Mouse (Mus musculus): ENCODE measurements around the gene Mapk12. TPM values are rescaled to one million over a fixed set of nuclear protein-coding genes. Genes with fewer than 3 reads are reported as not detected.

Gene Mapk12
- polyA plus RNA-seq, 1 experiment = not detected

DNA sequence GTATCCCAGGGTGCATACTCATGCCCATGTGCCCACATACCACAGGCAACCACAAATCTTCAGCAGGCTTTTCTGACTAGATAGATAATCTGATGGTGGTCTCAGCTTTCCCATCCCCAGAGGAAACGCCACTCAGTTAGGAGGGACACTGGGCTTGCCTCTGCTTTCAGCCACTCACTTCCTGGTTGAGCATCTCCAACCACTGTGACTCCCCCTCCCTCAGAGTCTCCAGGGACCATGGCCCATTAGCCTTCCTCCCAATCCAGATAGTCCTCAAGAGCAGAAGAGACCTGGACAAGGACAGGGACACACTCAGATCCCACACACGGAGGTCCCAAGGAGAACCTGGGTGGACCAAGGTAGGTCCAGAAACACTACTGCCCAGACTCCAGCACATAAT, 2.6 kb upstream of the Mapk12 start:
- no peak for TF ChIP-seq CTCF (IDR thresholded peaks at IDR 0.05; ENCODE audit: low read depth, low read length)
- TF ChIP-seq POLR2A (IDR thresholded peaks at IDR 0.05; ENCODE audit: borderline replicate concordance, low read depth, low read length) = no peak
- Histone ChIP-seq H3K4me1 (ENCODE audit: control insufficient read depth, insufficient read depth, low read length) (peaks cover 8% of the 10 kb centered on the region), H3K27ac (ENCODE audit: insufficient read depth, low read depth, low read length) (no peak overlapping the region), H3K4me3 (ENCODE audit: insufficient read depth, low read length) (no peak overlapping the region)

DNA sequence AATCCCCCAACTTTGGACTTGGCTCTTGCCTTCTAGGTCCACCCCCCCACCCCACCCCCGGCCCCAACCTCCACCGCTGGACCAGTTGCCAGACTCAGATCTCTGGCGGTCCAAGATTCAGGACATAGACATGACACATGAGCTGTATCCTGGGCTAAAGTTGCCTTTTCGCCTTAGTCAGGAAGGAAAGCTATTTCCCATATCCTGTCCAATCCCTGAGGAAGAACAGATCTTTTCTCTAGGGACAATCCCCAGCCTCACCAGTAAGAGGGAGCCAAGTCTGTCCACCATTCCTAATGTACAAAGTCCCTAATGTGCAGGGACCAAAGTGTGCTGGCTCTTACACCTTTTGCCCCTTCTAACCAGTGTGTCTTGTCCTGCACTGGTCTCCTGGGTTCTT, 1.4 kb upstream of the Mapk12 start:
- Histone ChIP-seq H3K4me1 (ENCODE audit: control insufficient read depth, insufficient read depth, low read length) (peaks cover under 1% of the 10 kb centered on the region; the same call in 1 of the 2 replicates), H3K27ac (ENCODE audit: insufficient read depth, low read depth, low read length) (no peak overlapping the region), H3K4me3 (ENCODE audit: insufficient read depth, low read length) (no peak overlapping the region)
- TF ChIP-seq CTCF (IDR thresholded peaks at IDR 0.05; ENCODE audit: low read depth, low read length) (no peak), POLR2A (IDR thresholded peaks at IDR 0.05; ENCODE audit: borderline replicate concordance, low read depth, low read length) (no peak)

DNA sequence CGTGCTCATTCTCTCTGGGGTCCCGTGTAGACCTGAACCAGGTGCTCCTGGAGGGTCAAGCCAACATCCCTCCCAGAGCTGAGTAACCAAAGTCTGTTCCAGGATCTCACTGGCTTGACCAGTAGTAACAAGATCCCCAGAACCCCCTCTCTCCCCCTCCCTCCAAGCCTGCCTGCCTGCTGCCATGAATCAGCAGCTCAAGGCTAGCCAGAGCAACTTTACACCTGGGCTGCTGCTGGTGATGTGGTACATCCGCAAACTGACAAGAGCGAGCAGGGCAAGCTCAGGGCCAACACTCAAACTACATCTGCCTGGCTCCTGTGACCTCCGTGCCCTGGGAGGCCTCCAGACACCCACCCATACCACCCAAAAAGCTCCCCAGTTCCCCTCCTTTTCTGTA, 940 bp upstream of the Mapk12 start:
- Histone ChIP-seq H3K4me1 (ENCODE audit: control insufficient read depth, insufficient read depth, low read length) (no peaks in the 10 kb centered on the region), H3K27ac (ENCODE audit: insufficient read depth, low read depth, low read length) (no peak overlapping the region), H3K4me3 (ENCODE audit: insufficient read depth, low read length) (no peak overlapping the region)
- no peak for TF ChIP-seq CTCF (IDR thresholded peaks at IDR 0.05; ENCODE audit: low read depth, low read length)
- no peak for TF ChIP-seq POLR2A (IDR thresholded peaks at IDR 0.05; ENCODE audit: borderline replicate concordance, low read depth, low read length)

DNA sequence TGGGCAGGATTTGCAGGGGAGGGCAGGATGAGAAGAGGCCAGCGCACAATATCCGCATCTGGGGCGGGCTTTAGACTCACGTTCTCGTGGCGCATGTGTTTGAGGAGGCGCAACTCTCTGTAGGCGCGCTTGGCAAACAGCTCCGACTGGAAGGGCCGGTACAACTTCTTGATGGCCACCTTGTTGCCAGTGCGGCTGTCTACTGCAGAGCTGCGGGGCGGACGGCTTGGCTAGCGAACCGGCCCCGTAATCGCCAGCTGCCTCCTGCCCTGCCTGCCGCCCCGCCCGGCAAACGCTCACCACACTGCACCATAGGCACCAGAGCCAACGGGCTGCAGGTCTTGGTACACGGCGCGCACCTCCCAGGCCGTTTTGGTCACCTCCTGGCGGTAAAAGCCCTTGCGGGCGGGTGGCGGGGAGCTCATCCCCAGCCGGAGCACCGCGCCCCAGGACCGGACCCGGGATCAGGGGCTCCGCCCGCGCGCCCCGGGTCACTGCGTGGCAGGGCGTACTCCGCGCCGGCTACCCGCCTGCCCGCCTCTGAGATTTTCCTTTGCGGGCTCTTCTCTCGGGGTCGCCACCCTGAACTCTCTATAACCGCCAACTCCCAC, 350 bp downstream of the Mapk12 start:
- TF ChIP-seq POLR2A (IDR thresholded peaks at IDR 0.05; ENCODE audit: borderline replicate concordance, low read depth, low read length) = no peak
- TF ChIP-seq CTCF (IDR thresholded peaks at IDR 0.05; ENCODE audit: low read depth, low read length) = no peak
- Histone ChIP-seq H3K4me1 (ENCODE audit: control insufficient read depth, insufficient read depth, low read length) (no peaks in the 10 kb centered on the region), H3K27ac (ENCODE audit: insufficient read depth, low read depth, low read length) (no peak overlapping the region), H3K4me3 (ENCODE audit: insufficient read depth, low read length) (peak overlapping the region; percentile 29)

DNA sequence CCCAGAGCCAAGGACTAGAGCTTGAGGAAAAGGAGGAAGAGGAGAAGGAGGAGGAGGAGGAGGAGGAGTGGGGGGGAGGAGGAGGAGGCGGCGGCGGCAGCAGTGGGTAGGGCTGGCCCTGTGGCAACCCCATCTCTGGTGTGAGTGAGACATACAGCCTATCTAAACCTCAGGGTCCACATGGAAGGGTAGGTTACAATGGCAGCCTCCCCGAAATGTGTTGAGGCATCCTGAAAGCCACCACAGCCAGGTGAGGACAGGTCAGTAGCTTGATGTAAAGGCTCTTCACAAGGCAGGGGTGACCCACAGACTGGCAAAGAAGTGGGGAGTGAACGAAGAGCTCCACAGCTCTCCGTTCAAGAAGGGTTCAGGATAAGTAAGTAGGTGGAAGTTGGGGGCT, 2.0 kb downstream of the Mapk12 start:
- no peaks in the 10 kb centered on the region for H3K4me1 ChIP-seq (ENCODE audit: control insufficient read depth, insufficient read depth, low read length)
- no peak overlapping the region for H3K27ac ChIP-seq (ENCODE audit: insufficient read depth, low read depth, low read length)
- TF ChIP-seq POLR2A (IDR thresholded peaks at IDR 0.05; ENCODE audit: borderline replicate concordance, low read depth, low read length) (no peak), CTCF (IDR thresholded peaks at IDR 0.05; ENCODE audit: low read depth, low read length) (no peak)
- no peak overlapping the region for H3K4me3 ChIP-seq (ENCODE audit: insufficient read depth, low read length)

DNA sequence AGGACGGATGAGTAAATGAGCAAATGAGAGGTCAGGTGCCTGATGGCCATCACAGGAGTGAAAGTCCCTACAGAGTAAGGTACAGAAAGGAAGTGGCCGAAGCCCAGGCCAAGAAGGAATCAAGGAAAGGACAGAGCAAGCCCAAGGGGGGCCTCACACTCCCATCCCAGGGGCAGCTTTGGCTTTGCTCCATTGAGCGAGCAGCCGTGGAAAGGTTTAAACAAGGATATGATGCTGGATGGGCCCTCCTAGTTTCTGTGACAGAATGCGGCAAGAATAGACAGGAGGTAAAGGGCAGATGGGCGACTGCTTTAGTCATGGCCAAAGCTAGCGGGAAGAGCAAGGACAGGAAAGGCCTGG, 2.5 kb downstream of the Mapk12 start:
- no peaks in the 10 kb centered on the region for H3K4me1 ChIP-seq (ENCODE audit: control insufficient read depth, insufficient read depth, low read length)
- no peak overlapping the region for H3K4me3 ChIP-seq (ENCODE audit: insufficient read depth, low read length)
- TF ChIP-seq POLR2A (IDR thresholded peaks at IDR 0.05; ENCODE audit: borderline replicate concordance, low read depth, low read length) (no peak), CTCF (IDR thresholded peaks at IDR 0.05; ENCODE audit: low read depth, low read length) (no peak)
- no peak overlapping the region for H3K27ac ChIP-seq (ENCODE audit: insufficient read depth, low read depth, low read length)

DNA sequence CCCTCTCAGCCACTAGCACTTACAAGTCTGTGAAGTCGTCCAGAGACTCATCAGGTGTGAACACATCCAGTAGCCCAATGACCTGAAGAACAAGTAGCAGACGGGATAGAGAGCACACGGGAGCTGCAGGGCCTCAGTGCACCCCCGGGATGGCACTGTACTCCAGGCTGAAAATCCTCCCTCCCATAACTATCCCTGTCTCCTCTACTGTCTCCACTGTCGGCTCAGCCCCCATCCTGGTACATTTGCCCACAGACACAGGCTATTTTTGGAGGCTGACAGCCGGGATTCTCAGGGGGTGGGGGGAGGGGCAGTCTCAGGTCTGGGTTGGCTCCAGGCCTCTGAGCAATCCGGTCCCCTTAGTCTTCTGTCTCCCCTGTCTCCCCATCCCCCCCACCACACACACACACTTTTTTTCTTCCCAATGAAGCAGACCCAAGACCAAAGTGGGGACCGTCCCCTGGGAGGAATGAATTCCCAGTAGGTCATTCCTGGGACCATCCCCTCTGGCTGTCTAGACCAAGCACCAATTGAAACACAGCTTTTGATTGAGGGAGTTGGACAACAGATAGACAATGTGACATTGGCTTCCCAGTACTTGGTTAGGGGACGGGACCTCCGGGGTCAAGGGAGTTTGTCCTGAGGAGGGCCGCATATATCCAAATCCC, 3.0 kb downstream of the Mapk12 start:
- Histone ChIP-seq H3K4me3 (ENCODE audit: insufficient read depth, low read length) (no peak overlapping the region), H3K27ac (ENCODE audit: insufficient read depth, low read depth, low read length) (no peak overlapping the region), H3K4me1 (ENCODE audit: control insufficient read depth, insufficient read depth, low read length) (no peaks in the 10 kb centered on the region)
- TF ChIP-seq CTCF (IDR thresholded peaks at IDR 0.05; ENCODE audit: low read depth, low read length) (no peak), POLR2A (IDR thresholded peaks at IDR 0.05; ENCODE audit: borderline replicate concordance, low read depth, low read length) (no peak)

DNA sequence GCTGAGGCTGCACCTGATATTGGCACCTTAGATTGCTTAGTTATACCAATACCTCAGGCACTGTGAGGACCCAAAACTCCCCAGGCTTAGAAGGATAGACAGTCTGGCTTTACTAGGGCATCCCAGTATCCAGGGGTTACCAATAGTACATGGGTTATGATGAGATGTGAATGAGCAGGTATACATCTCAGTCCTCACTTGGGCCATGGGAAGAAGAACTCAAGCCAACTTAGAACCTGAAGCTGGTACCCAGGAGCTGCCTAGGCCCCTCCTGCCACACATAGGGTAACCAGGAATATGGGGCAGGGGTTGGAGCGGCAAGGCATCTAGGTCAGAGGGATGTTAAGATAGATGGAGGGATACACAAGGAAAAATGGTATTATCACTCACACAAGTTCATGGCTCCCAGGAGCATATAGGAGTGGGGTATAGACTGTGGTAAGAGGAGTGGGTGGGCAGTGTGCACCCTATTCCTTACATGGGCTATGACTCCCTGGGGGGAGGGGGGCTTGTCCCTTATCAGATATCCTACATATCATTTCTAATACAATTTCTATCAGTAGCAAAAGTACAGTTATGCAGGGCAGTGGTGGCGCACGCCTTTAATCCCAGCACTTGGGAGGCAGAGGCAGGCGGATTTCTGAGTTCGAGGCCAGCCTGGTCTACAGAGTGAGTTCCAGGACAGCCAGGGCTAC, 3.9 kb downstream of the Mapk12 start:
- TF ChIP-seq CTCF (IDR thresholded peaks at IDR 0.05; ENCODE audit: low read depth, low read length) = no peak
- TF ChIP-seq POLR2A (IDR thresholded peaks at IDR 0.05; ENCODE audit: borderline replicate concordance, low read depth, low read length) = no peak
- Histone ChIP-seq H3K4me3 (ENCODE audit: insufficient read depth, low read length) (no peak overlapping the region), H3K27ac (ENCODE audit: insufficient read depth, low read depth, low read length) (no peak overlapping the region), H3K4me1 (ENCODE audit: control insufficient read depth, insufficient read depth, low read length) (peaks cover 2% of the 10 kb centered on the region)

DNA sequence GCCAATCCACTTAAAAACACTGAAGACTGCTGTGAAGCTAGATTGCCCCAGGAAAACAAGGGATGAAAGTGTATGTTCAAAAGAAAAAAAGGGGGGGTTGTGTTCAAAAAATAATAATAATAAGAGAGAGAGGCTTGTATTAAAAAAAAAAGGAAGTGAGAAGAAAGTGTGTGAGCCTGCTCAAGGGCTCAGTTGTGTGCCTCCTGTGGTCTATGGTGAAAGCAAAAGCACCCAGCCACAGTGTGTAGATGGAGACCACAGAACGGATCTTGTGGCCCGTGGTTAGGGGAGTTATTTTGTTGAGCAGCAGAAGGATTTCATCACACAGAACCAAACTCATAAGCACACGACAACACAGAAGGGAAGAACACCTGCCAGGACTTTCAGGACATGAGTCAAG, 9.2 kb downstream of the Mapk12 start:
- Histone ChIP-seq H3K4me1 (ENCODE audit: control insufficient read depth, insufficient read depth, low read length) (peaks cover 20% of the 10 kb centered on the region), H3K27ac (ENCODE audit: insufficient read depth, low read depth, low read length) (no peak overlapping the region), H3K4me3 (ENCODE audit: insufficient read depth, low read length) (no peak overlapping the region)
- TF ChIP-seq POLR2A (IDR thresholded peaks at IDR 0.05; ENCODE audit: borderline replicate concordance, low read depth, low read length) (no peak), CTCF (IDR thresholded peaks at IDR 0.05; ENCODE audit: low read depth, low read length) (no peak)

DNA sequence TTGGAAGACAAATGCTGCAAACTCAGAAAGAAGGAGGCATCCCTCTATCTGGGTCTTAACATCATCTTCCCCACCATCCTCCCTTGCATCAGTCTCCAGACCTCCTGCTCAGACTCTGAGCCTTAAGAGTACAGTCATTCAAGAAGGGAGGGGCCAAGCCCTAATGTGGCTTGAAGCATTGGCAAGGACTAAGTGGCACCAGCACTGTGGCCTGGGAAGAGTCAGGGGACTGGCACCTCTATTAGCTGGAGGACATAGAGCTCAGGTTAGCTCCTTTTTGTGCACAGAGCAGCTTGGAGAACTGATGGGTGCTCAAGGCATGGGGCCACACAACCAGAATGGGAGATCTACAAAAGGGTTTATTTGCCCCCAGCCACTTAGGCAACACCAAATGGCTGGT, 10.3 kb downstream of the Mapk12 start:
- H3K27ac ChIP-seq (ENCODE audit: insufficient read depth, low read depth, low read length) = no peak overlapping the region

More for the DNA sequence above, 10.3 kb downstream of the Mapk12 start:
- no peak for TF ChIP-seq POLR2A (IDR thresholded peaks at IDR 0.05; ENCODE audit: borderline replicate concordance, low read depth, low read length)
- no peak for TF ChIP-seq CTCF (IDR thresholded peaks at IDR 0.05; ENCODE audit: low read depth, low read length)
- H3K4me3 ChIP-seq (ENCODE audit: insufficient read depth, low read length) = no peak overlapping the region
- H3K4me1 ChIP-seq (ENCODE audit: control insufficient read depth, insufficient read depth, low read length) = peaks cover 20% of the 10 kb centered on the region

Data from bone marrow macrophage, adult 2 months (primary cell).